Mouse (Mus musculus): ENCODE measurements around the gene Ccar1. TPM values are rescaled to one million over a fixed set of nuclear protein-coding genes. Genes with fewer than 3 reads are reported as not detected.

The Ccar1 gene
- polyA plus RNA-seq (2012; rRNA removed), result 79.8 and 94.1 TPM in 2 replicates

GRCm38 (mm10) chr10:62792177-62793090 is at the start of gene Ccar1:
TSS of gene Ccar1 (minus strand) at chr10:62792286.
- H3K36me3 ChIP-seq (ENCODE audit: control insufficient read depth, insufficient read depth, low read length), result peaks cover 1% of the 10 kb centered on the region
- TF ChIP-seq POLR2A (IDR thresholded peaks at IDR 0.05; ENCODE audit: control insufficient read depth, low read depth, low read length) (peak; percentile 93), CTCF (IDR thresholded peaks at IDR 0.05; ENCODE audit: control insufficient read depth, insufficient read depth, insufficient replicate concordance, low read depth, low read length) (no peak)
- peak within 1 kb of the TSS; percentile 93 for H3K4me3 ChIP-seq (ENCODE audit: control insufficient read depth, low read depth, low read length)
- H3K27me3 ChIP-seq (ENCODE audit: control insufficient read depth, insufficient read depth, low read length), result no peaks in the 10 kb centered on the region
- peaks cover 2% of the 10 kb centered on the region; the same call in 1 of the 2 replicates for H3K4me1 ChIP-seq (ENCODE audit: control insufficient read depth, insufficient read depth, low read length)
- H3K27ac ChIP-seq (ENCODE audit: control insufficient read depth, insufficient read depth, low read depth, low read length), result peak within 1 kb of the TSS; percentile 96

- H3K27me3 ChIP-seq (ENCODE audit: control insufficient read depth, insufficient read depth, low read length), result no peaks in the 10 kb centered on the region
- no peaks in the 10 kb centered on the region for H3K36me3 ChIP-seq (ENCODE audit: control insufficient read depth, insufficient read depth, low read length)
- peaks cover 5% of the 10 kb centered on the region for H3K4me1 ChIP-seq (ENCODE audit: control insufficient read depth, insufficient read depth, low read length)
- H3K4me3 ChIP-seq (ENCODE audit: control insufficient read depth, low read depth, low read length), result no peak overlapping the region
- H3K27ac ChIP-seq (ENCODE audit: control insufficient read depth, insufficient read depth, low read depth, low read length), result no peak overlapping the region
- TF ChIP-seq CTCF (IDR thresholded peaks at IDR 0.05; ENCODE audit: control insufficient read depth, insufficient read depth, insufficient replicate concordance, low read depth, low read length) (no peak), POLR2A (IDR thresholded peaks at IDR 0.05; ENCODE audit: control insufficient read depth, low read depth, low read length) (no peak)
Observed at GRCm38 (mm10) chr10:62840687-62841086, 48.6 kb upstream of the Ccar1 start.

GRCm38 (mm10) chr10:62837987-62838386 is 45.9 kb upstream of the Ccar1 start:
- H3K27ac ChIP-seq (ENCODE audit: control insufficient read depth, insufficient read depth, low read depth, low read length), result no peak overlapping the region
- no peaks in the 10 kb centered on the region for H3K27me3 ChIP-seq (ENCODE audit: control insufficient read depth, insufficient read depth, low read length)
- H3K4me1 ChIP-seq (ENCODE audit: control insufficient read depth, insufficient read depth, low read length), result no peaks in the 10 kb centered on the region
- no peak overlapping the region for H3K4me3 ChIP-seq (ENCODE audit: control insufficient read depth, low read depth, low read length)
- no peaks in the 10 kb centered on the region for H3K36me3 ChIP-seq (ENCODE audit: control insufficient read depth, insufficient read depth, low read length)
- TF ChIP-seq CTCF (IDR thresholded peaks at IDR 0.05; ENCODE audit: control insufficient read depth, insufficient read depth, insufficient replicate concordance, low read depth, low read length) (no peak), POLR2A (IDR thresholded peaks at IDR 0.05; ENCODE audit: control insufficient read depth, low read depth, low read length) (no peak)

- H3K36me3 ChIP-seq (ENCODE audit: control insufficient read depth, insufficient read depth, low read length), result no peaks in the 10 kb centered on the region
- peaks cover 2% of the 10 kb centered on the region; the same call in 1 of the 2 replicates for H3K4me1 ChIP-seq (ENCODE audit: control insufficient read depth, insufficient read depth, low read length)
- H3K4me3 ChIP-seq (ENCODE audit: control insufficient read depth, low read depth, low read length), result no peak overlapping the region
Observed at GRCm38 (mm10) chr10:62832783-62833182, 40.7 kb upstream of the Ccar1 start.

GRCm38 (mm10) chr10:62831546-62831945 is 39.5 kb upstream of the Ccar1 start:
- Histone ChIP-seq H3K4me1 (ENCODE audit: control insufficient read depth, insufficient read depth, low read length) (peaks cover 2% of the 10 kb centered on the region; the same call in 1 of the 2 replicates), H3K36me3 (ENCODE audit: control insufficient read depth, insufficient read depth, low read length) (no peaks in the 10 kb centered on the region), H3K27ac (ENCODE audit: control insufficient read depth, insufficient read depth, low read depth, low read length) (no peak overlapping the region), H3K27me3 (ENCODE audit: control insufficient read depth, insufficient read depth, low read length) (no peaks in the 10 kb centered on the region), H3K4me3 (ENCODE audit: control insufficient read depth, low read depth, low read length) (no peak overlapping the region)
- no peak for TF ChIP-seq POLR2A (IDR thresholded peaks at IDR 0.05; ENCODE audit: control insufficient read depth, low read depth, low read length)
- no peak for TF ChIP-seq CTCF (IDR thresholded peaks at IDR 0.05; ENCODE audit: control insufficient read depth, insufficient read depth, insufficient replicate concordance, low read depth, low read length)

More at GRCm38 (mm10) chr10:62832783-62833182, 40.7 kb upstream of the Ccar1 start:
- TF ChIP-seq POLR2A (IDR thresholded peaks at IDR 0.05; ENCODE audit: control insufficient read depth, low read depth, low read length) (no peak), CTCF (IDR thresholded peaks at IDR 0.05; ENCODE audit: control insufficient read depth, insufficient read depth, insufficient replicate concordance, low read depth, low read length) (no peak)
- Histone ChIP-seq H3K27me3 (ENCODE audit: control insufficient read depth, insufficient read depth, low read length) (no peaks in the 10 kb centered on the region), H3K27ac (ENCODE audit: control insufficient read depth, insufficient read depth, low read depth, low read length) (no peak overlapping the region)

- H3K4me1 ChIP-seq (ENCODE audit: control insufficient read depth, insufficient read depth, low read length), result no peaks in the 10 kb centered on the region
- no peak for TF ChIP-seq CTCF (IDR thresholded peaks at IDR 0.05; ENCODE audit: control insufficient read depth, insufficient read depth, insufficient replicate concordance, low read depth, low read length)
- TF ChIP-seq POLR2A (IDR thresholded peaks at IDR 0.05; ENCODE audit: control insufficient read depth, low read depth, low read length), result no peak
- H3K27me3 ChIP-seq (ENCODE audit: control insufficient read depth, insufficient read depth, low read length), result no peaks in the 10 kb centered on the region
- no peak overlapping the region for H3K4me3 ChIP-seq (ENCODE audit: control insufficient read depth, low read depth, low read length)
- H3K27ac ChIP-seq (ENCODE audit: control insufficient read depth, insufficient read depth, low read depth, low read length), result no peak overlapping the region
- no peaks in the 10 kb centered on the region for H3K36me3 ChIP-seq (ENCODE audit: control insufficient read depth, insufficient read depth, low read length)
Observed at GRCm38 (mm10) chr10:62824474-62824873, 32.4 kb upstream of the Ccar1 start.

GRCm38 (mm10) chr10:62823431-62823830 is 31.3 kb upstream of the Ccar1 start:
- Histone ChIP-seq H3K27ac (ENCODE audit: control insufficient read depth, insufficient read depth, low read depth, low read length) (no peak overlapping the region), H3K4me3 (ENCODE audit: control insufficient read depth, low read depth, low read length) (no peak overlapping the region), H3K27me3 (ENCODE audit: control insufficient read depth, insufficient read depth, low read length) (no peaks in the 10 kb centered on the region), H3K36me3 (ENCODE audit: control insufficient read depth, insufficient read depth, low read length) (no peaks in the 10 kb centered on the region), H3K4me1 (ENCODE audit: control insufficient read depth, insufficient read depth, low read length) (no peaks in the 10 kb centered on the region)
- TF ChIP-seq POLR2A (IDR thresholded peaks at IDR 0.05; ENCODE audit: control insufficient read depth, low read depth, low read length), result no peak
- no peak for TF ChIP-seq CTCF (IDR thresholded peaks at IDR 0.05; ENCODE audit: control insufficient read depth, insufficient read depth, insufficient replicate concordance, low read depth, low read length)
